Mouse (Mus musculus): ENCODE measurements around the gene Snx14.
A peak's percentile ranks its signal among the peaks of the same experiment; 100 is the strongest.
"Not testable (repeated sequence)": the region's sequence is repeated elsewhere in the genome, so short reads cannot be mapped to it uniquely, and the experiment has no call there.

Snx14 gene

GRCm38 (mm10) chr9:88438555-88439237 is at the start of gene Snx14:
TSS of gene Snx14 (minus strand) at chr9:88438958.
- peak; percentile 79 for DNase-seq (ENCODE audit: low read depth, low spot score)

GRCm38 (mm10) chr9:88484531-88484930 is 45.8 kb upstream of the Snx14 start:
- no peak for DNase-seq (ENCODE audit: low read depth, low spot score)

- DNase-seq (ENCODE audit: low read depth, low spot score) = peak; percentile 16
Measured at GRCm38 (mm10) chr9:88482829-88483396, 44.2 kb upstream of the Snx14 start.

GRCm38 (mm10) chr9:88482230-88482828 is 43.6 kb upstream of the Snx14 start, which contains the start of gene Syncrip:
TSS of gene Syncrip (minus strand) at chr9:88482574.
- peak; percentile 72 for DNase-seq (ENCODE audit: low read depth, low spot score)

GRCm38 (mm10) chr9:88481791-88482160 is 43.0 kb upstream of the Snx14 start:
- DNase-seq (ENCODE audit: low read depth, low spot score) = peak; percentile 35

- DNase-seq (ENCODE audit: low read depth, low spot score) = peak; percentile 41
Measured at GRCm38 (mm10) chr9:88481061-88481790, 42.5 kb upstream of the Snx14 start.

- DNase-seq (ENCODE audit: low read depth, low spot score) = no peak
Measured at GRCm38 (mm10) chr9:88480120-88480519, 41.4 kb upstream of the Snx14 start.

- DNase-seq (ENCODE audit: low read depth, low spot score) = no peak
Measured at GRCm38 (mm10) chr9:88476138-88476537, 37.4 kb upstream of the Snx14 start.

- not testable (repeated sequence) for DNase-seq (ENCODE audit: low read depth, low spot score)
Measured at GRCm38 (mm10) chr9:88461017-88461416, 22.3 kb upstream of the Snx14 start.

GRCm38 (mm10) chr9:88439991-88440390 is 1.2 kb upstream of the Snx14 start:
- DNase-seq (ENCODE audit: low read depth, low spot score) = no peak

- no peak for DNase-seq (ENCODE audit: low read depth, low spot score)
Measured at GRCm38 (mm10) chr9:88439238-88439600, 461 bp upstream of the Snx14 start.

GRCm38 (mm10) chr9:88438237-88438554 is 562 bp downstream of the Snx14 start:
- DNase-seq (ENCODE audit: low read depth, low spot score) = no peak

- DNase-seq (ENCODE audit: low read depth, low spot score) = peak; percentile 8
Measured at GRCm38 (mm10) chr9:88437342-88438236, 1.2 kb downstream of the Snx14 start.

GRCm38 (mm10) chr9:88424356-88424755 is 14.4 kb downstream of the Snx14 start:
- DNase-seq (ENCODE audit: low read depth, low spot score) = no peak

GRCm38 (mm10) chr9:88422428-88422827 is 16.3 kb downstream of the Snx14 start:
- DNase-seq (ENCODE audit: low read depth, low spot score) = no peak

GRCm38 (mm10) chr9:88416752-88417151 is 22.0 kb downstream of the Snx14 start:
- DNase-seq (ENCODE audit: low read depth, low spot score) = no peak

- DNase-seq (ENCODE audit: low read depth, low spot score) = no peak
Measured at GRCm38 (mm10) chr9:88409978-88410377, 28.8 kb downstream of the Snx14 start.

GRCm38 (mm10) chr9:88404515-88404914 is 34.2 kb downstream of the Snx14 start:
- DNase-seq (ENCODE audit: low read depth, low spot score) = no peak

- DNase-seq (ENCODE audit: low read depth, low spot score) = peak; percentile 11
Measured at GRCm38 (mm10) chr9:88404088-88404487, 34.7 kb downstream of the Snx14 start.

- no peak for DNase-seq (ENCODE audit: low read depth, low spot score)
Measured at GRCm38 (mm10) chr9:88398461-88398860, 40.3 kb downstream of the Snx14 start.

- no peak for DNase-seq (ENCODE audit: low read depth, low spot score)
Measured at GRCm38 (mm10) chr9:88394852-88395251, 43.9 kb downstream of the Snx14 start.

Measured in c-Kit-negative CD71-positive TER-119-positive erythroid progenitor cells, embryonic 14.5 days (primary cell).